Mouse (Mus musculus) G1E (cell line): Measurements from ENCODE around the gene Sf1. TPM values are rescaled to one million over a fixed set of nuclear protein-coding genes. Genes with fewer than 3 reads are reported as not detected.

ENCODE experiments used
- ATAC-seq: 2 replicates; pipeline ENCODE4 v1.8.0; 2016; ENCODE audit warnings: mild to moderate bottlenecking; ENCODE audit not compliant: insufficient number of reproducible peaks, poor library complexity, low FRiP score, severe bottlenecking; ENCODE audit errors: extremely low read depth
- DNase-seq: peaks from one replicate; pipeline ENCODE4 v3.0.0; 2012; ENCODE audit warnings: low spot score
- H3K27me3 ChIP-seq: 2 replicates; pipeline ENCODE4 v1.6.1; 2012; ENCODE audit warnings: mild to moderate bottlenecking, low read length, inconsistent platforms; ENCODE audit not compliant: insufficient read depth
- H3K36me3 ChIP-seq: replicated peaks from 2 replicates; pipeline ENCODE3; 2012; ENCODE audit warnings: mild to moderate bottlenecking, inconsistent platforms
- H3K4me1 ChIP-seq: 2 replicates; pipeline ENCODE4 v1.6.1; 2012; ENCODE audit warnings: low read depth, low read length, inconsistent platforms, mixed read lengths; ENCODE audit not compliant: insufficient read depth
- H3K4me3 ChIP-seq: 2 replicates; pipeline ENCODE4 v1.5.1; 2012; ENCODE audit warnings: low read depth, mild to moderate bottlenecking, inconsistent platforms, low read length, moderate library complexity, mixed read lengths
- H3K9me3 ChIP-seq: replicated peaks from 2 replicates; pipeline ENCODE4 v1.6.1; 2012; ENCODE audit warnings: inconsistent platforms
- CTCF ChIP-seq: IDR thresholded peaks from 2 replicates; pipeline ENCODE4 v1.5.1; 2012; ENCODE audit warnings: low read depth, low read length, inconsistent platforms, mixed read lengths
- GATA1 ChIP-seq: IDR thresholded peaks from 2 replicates; pipeline ENCODE4 v1.6.1; 2012; ENCODE audit warnings: borderline replicate concordance, low read length, inconsistent platforms, mixed read lengths
- GATA2 ChIP-seq: IDR thresholded peaks from 2 replicates; pipeline ENCODE4 v1.6.1; 2012; ENCODE audit warnings: low read depth, low read length, inconsistent platforms, borderline replicate concordance
- POLR2AphosphoS5 ChIP-seq: IDR thresholded peaks from 2 replicates; pipeline ENCODE4 v1.6.1; 2012; ENCODE audit warnings: low read depth, low read length, inconsistent platforms; ENCODE audit not compliant: insufficient replicate concordance
- TAL1 ChIP-seq: conservative IDR thresholded peaks from 2 replicates; pipeline ENCODE4 v1.6.1; 2012; ENCODE audit warnings: low read depth, low read length, inconsistent platforms, mixed read lengths
- polyA plus RNA-seq: library from polyadenylated mRNA; stranded (reverse); fragments of >175 nt; gene quantifications from 2 replicates; pipeline ENCODE4 v1.2.3, GENCODE M21; 2012
- total RNA-seq, 2 experiments: library from RNA; stranded (forward) in 1 of 2; stranded (reverse) in 1 of 2; fragments of 200-1000 nt in 1 of 2; fragments of >200 nt in 1 of 2; fragmentation: Nextera tagmentation in 1 of 2; gene quantifications; 2 replicates each; pipeline ENCODE4 v1.2.3; 2014 to 2017

Gene Sf1
- total and polyA plus RNA-seq, 3 experiments = 104 to 1,720 (median 511) TPM

DNA sequence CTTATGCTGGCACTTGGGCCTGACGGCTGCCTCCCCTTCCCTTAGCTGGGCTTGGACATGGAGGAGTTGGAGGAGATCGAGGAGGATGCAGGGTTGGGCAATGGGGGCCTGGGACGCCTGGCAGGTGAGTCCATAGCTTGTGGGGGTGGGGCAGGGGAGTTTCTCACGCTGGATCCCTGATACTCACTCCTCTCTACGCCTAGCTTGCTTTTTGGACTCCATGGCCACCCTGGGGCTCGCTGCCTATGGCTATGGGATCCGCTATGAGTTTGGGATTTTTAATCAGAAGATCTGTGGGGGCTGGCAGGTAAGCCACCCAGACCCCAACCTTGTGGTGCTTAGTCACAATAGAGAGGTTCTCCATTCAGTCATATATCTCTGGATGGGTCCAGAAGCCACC lies 22.3 kb downstream of the Sf1 start:
- Histone ChIP-seq H3K4me1 (peaks cover 15% of the 10 kb centered on the region), H3K4me3 (no peak overlapping the region), H3K27me3 (peaks cover 54% of the 10 kb centered on the region), H3K36me3 (peaks cover 5% of the 10 kb centered on the region), H3K9me3 (no peaks in the 10 kb centered on the region)
- DNase-seq (no peak), ATAC-seq (no peak)
- TF ChIP-seq GATA1 (no peak), CTCF (no peak), TAL1 (no peak), POLR2AphosphoS5 (no peak), GATA2 (no peak)

- Histone ChIP-seq H3K4me1 (peaks cover 15% of the 10 kb centered on the region), H3K4me3 (no peak overlapping the region), H3K9me3 (no peaks in the 10 kb centered on the region), H3K36me3 (peaks cover 1% of the 10 kb centered on the region), H3K27me3 (peaks cover 56% of the 10 kb centered on the region)
- DNase-seq (no peak), ATAC-seq (no peak)
- TF ChIP-seq GATA2 (no peak), GATA1 (no peak), POLR2AphosphoS5 (no peak), TAL1 (no peak), CTCF (no peak)
Measured at GRCm38 (mm10) chr19:6386234-6386633, 22.7 kb downstream of the Sf1 start.

DNA sequence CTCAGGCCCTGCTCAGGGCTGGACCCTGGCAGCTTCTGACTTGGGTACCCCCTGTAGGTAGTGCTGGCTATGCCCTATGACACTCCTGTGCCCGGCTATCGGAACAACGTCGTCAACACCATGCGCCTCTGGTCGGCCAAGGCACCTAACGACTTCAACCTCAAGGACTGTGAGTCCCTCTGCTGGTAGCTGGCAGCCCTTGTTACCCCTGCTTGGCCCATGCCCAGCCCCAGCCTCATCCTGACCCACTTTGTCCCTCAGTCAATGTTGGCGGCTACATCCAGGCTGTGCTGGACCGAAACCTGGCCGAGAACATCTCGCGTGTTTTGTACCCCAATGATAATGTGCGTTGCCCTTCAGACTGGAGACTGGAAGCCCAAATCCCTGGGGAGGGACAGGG lies 24.5 kb downstream of the Sf1 start:
- Histone ChIP-seq H3K36me3 (no peaks in the 10 kb centered on the region), H3K4me1 (peaks cover 19% of the 10 kb centered on the region), H3K27me3 (peaks cover 56% of the 10 kb centered on the region), H3K4me3 (no peak overlapping the region), H3K9me3 (no peaks in the 10 kb centered on the region)
- no peak for ATAC-seq
- DNase-seq = no peak
- TF ChIP-seq GATA1 (no peak), TAL1 (no peak), POLR2AphosphoS5 (no peak), GATA2 (no peak), CTCF (no peak)

GRCm38 (mm10) chr19:6389803-6390202 lies 26.3 kb downstream of the Sf1 start:
- ATAC-seq (no peak), DNase-seq (no peak)
- no peaks in the 10 kb centered on the region for H3K9me3 ChIP-seq
- peaks cover 52% of the 10 kb centered on the region for H3K27me3 ChIP-seq
- no peak for TF ChIP-seq TAL1
- H3K36me3 ChIP-seq = no peaks in the 10 kb centered on the region
- peaks cover 19% of the 10 kb centered on the region for H3K4me1 ChIP-seq
- no peak overlapping the region for H3K4me3 ChIP-seq

DNA sequence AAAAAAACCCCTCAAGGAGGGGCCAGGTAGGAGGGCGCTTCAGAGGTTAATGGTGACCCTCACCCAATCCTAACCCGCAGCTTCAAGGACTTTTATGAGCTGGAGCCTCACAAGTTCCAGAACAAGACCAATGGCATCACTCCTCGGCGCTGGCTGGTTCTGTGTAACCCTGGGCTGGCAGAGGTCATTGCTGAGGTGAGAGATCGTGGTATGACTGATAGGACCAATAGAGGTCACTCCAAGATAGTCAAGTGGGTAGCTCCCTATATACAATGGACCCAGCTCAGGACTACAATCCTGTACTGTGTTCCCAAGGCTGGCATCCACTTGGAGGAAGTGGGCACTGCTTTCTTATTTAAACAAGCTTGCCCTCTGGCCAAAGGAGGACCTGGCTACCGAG lies 26.8 kb downstream of the Sf1 start:
- Histone ChIP-seq H3K36me3 (no peaks in the 10 kb centered on the region), H3K9me3 (no peaks in the 10 kb centered on the region), H3K4me3 (no peak overlapping the region), H3K4me1 (peaks cover 15% of the 10 kb centered on the region; the same call in 1 of the 2 replicates), H3K27me3 (peaks cover 48% of the 10 kb centered on the region)
- TF ChIP-seq POLR2AphosphoS5 = no peak
- no peak for TF ChIP-seq GATA2
- TF ChIP-seq GATA1 = no peak
- TF ChIP-seq CTCF = no peak
- no peak for TF ChIP-seq TAL1
- DNase-seq (no peak), ATAC-seq (no peak)

DNA sequence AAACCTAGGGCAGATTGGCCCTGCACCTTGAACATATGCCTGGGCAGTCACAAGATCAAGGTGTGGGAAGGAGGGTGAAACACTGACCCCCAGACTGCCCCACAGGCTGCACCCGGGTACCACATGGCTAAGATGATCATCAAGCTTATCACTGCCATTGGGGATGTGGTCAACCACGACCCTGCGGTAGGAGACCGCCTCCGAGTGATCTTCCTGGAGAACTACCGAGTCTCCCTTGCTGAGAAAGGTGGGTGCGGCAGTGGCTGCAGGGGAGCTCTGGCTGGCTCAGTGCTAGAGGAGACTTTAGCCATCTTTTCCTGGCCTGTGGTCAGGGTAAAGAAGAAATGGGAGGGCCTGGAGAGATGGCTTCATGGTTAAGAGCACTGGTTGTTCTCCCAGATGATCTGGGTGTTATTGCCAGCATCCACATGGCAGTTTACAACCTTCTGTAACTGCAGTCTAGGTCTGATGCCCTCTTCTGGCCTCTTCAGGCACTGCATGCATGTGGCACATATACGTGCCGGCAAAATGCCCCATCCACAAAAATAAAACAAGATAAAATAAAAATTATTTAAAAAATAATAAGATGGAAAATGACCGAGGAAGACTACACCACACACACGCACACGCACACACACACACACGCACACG lies 29.4 kb downstream of the Sf1 start:
- Histone ChIP-seq H3K27me3 (peaks cover 32% of the 10 kb centered on the region), H3K9me3 (no peaks in the 10 kb centered on the region), H3K4me3 (no peak overlapping the region), H3K36me3 (no peaks in the 10 kb centered on the region), H3K4me1 (peaks cover 10% of the 10 kb centered on the region; the same call in 1 of the 2 replicates)
- no peak for TF ChIP-seq POLR2AphosphoS5
- no peak for TF ChIP-seq GATA2
- TF ChIP-seq CTCF = 0 out of 2 replicates have a peak, but pooled peaks have one; percentile 10
- ATAC-seq (no peak), DNase-seq (no peak)

GRCm38 (mm10) chr19:6393637-6394036 lies 30.1 kb downstream of the Sf1 start:
- H3K27me3 ChIP-seq = peaks cover 35% of the 10 kb centered on the region
- TF ChIP-seq POLR2AphosphoS5 = no peak
- TF ChIP-seq TAL1 = no peak
- TF ChIP-seq CTCF = no peak
- no peak for TF ChIP-seq GATA2
- no peak for TF ChIP-seq GATA1
- peaks cover 11% of the 10 kb centered on the region for H3K4me1 ChIP-seq
- no peaks in the 10 kb centered on the region for H3K36me3 ChIP-seq
- H3K9me3 ChIP-seq = no peaks in the 10 kb centered on the region
- no peak for DNase-seq
- no peak for ATAC-seq
- no peak overlapping the region for H3K4me3 ChIP-seq
